Mouse (Mus musculus): ENCODE data around the gene Hist2h2aa2.
"Not testable (repeated sequence)": the region's sequence is repeated elsewhere in the genome, so short reads cannot be mapped to it uniquely, and the experiment has no call there.

Hist2h2aa2 gene

DNA sequence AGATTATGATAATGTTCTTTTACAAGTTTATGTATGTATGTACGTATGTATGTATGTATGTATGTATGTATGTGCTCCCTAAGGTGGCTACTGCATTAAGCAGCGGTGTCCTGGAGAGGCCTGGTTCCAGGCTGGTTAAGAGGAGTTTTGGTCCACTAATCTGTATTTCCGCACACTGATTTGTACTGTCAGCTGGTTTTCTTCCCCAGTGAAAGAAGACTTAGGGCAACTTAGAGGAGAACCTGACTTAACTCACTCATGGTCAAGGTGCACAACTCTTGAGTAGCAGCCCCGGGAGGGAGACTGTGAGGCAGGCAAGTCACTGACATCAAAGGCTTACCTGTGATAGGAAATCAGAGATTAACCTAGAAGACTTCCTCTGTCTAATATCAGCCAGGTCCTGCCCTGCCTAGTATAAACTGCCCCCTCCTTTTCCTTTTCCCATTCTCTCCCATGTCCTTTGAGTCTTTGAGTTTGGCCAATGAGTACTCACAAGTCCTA is 3.2 kb downstream of the Hist2h2aa2 start:
- no peak for DNase-seq (ENCODE audit: low spot score in 2 of 2)

DNA sequence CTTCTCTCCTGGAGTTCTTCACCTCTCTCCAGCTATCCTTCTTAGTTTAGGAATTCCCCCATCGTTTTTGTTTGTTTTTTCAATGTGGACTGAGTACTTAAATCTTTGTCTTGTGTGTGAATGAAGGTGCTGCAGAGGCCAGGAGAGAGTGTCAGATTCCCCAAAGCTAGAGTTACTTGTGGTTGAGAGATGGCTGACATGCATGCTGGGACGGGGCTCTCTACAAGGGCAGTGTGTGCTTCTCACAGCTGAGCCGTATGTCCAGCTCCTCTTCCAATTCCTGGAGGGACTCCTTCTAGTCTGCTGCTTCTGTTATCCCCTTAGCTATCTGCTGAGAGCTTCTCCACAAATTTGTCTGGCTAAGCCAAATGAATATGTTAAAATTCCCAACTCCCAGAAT is 4.2 kb downstream of the Hist2h2aa2 start:
- DNase-seq (ENCODE audit: low spot score in 2 of 2), result no peak

DNA sequence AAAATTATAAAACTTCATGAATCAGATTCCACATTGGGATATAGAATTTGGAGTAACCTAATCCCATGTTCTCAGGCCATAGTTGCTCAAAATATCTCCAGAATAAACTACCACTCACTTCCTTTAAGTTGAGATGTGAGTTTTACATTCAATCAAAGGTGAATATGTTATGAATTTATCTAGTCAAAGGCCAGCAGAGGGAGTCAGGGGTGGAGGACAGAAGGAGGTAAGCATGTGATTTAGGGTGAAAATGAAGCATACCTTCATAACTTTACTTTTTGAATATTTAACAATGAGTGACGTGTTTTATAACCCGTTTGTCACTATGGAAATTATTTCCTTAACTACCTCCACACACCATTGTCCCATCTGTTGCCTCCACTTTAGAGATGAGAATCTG is 5.2 kb downstream of the Hist2h2aa2 start:
- DNase-seq (ENCODE audit: low spot score in 2 of 2), result no peak

GRCm38 (mm10) chr3:96231758-96232120 is 8.3 kb downstream of the Hist2h2aa2 start:
- no peak for DNase-seq (ENCODE audit: low spot score in 2 of 2)

DNA sequence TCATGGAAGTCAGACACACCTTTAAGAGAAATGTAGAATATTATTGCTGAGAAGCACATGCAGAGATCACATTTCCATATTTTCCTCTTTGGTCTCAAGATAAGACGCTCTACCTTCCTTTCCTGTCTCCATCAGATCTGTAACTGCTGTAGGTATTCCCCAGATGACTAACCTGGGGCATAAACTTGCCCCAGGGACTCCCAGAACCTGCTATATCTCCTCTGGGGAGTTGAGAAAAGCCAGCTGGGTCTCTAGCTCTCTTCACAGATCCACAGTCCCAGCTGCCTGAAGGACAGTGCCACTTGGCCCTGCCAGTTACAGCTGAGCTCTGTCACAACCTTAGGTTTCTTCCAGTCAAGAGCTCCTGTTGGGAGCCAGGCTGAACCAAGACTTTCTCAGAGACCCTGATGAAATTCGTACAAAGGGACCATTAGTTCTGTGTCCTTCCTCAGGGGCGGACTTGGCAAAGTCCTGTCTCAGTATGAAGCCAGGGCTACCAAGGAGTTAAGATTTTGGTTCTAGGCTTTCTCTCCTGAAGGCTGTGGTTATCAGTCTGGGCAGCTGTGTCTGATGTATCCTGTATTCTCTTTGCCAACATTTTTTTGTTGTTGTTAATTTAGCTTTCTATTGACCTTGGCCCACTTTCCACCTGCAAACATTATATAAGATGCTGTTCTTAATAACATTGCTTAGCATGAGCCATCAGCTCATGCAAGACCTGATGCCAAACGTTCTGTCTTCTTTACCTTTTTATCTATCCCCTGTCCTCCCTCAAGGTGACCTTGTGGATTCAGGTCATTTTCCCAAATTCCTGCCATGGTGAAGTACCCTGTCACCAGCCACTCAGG is 8.9 kb downstream of the Hist2h2aa2 start:
- DNase-seq (ENCODE audit: low spot score in 2 of 2), result no peak

DNA sequence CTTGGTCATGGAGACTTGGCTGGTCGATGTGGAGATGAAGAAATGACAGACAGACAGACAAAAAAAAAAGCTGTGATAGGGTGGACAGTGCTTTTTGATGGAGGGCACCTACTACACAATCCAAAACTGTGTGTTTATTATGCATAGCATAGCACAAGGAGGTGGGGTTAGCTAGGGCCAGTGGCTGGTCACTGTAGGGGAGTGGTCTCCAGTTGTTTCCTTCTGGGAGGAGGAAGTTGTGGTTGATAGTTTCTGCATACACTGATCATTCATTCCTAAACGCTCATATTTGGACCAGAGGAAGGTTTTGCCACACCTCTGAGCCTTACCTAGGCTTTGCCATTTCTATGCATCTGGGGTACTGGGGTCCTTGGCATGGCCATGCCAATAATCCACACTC is 9.7 kb downstream of the Hist2h2aa2 start:
- DNase-seq (ENCODE audit: low spot score in 2 of 2), result no peak

DNA sequence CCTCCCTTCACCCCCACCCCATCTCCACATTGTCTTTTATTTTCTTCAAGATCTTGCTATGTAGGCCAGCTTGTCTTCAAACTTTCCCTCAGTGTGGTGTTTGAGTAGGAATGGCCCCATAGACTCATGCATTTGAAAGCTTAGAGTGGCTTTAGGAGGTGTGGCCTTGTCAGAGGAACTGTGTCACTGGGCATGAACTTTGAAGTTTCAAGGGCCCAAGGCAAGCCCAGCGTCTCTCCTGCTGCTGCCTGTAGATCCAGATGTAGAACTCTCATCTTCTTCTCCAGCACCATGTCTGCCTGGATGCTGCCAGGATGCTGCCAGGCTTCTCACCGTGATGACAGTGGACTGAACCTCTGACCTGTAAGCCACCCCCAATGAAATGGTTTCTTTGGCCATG is 11.2 kb downstream of the Hist2h2aa2 start:
- no peak for DNase-seq (ENCODE audit: low spot score in 2 of 2)

GRCm38 (mm10) chr3:96226695-96227648 is 13.1 kb downstream of the Hist2h2aa2 start:
- no peak for DNase-seq (ENCODE audit: low spot score in 2 of 2)

DNA sequence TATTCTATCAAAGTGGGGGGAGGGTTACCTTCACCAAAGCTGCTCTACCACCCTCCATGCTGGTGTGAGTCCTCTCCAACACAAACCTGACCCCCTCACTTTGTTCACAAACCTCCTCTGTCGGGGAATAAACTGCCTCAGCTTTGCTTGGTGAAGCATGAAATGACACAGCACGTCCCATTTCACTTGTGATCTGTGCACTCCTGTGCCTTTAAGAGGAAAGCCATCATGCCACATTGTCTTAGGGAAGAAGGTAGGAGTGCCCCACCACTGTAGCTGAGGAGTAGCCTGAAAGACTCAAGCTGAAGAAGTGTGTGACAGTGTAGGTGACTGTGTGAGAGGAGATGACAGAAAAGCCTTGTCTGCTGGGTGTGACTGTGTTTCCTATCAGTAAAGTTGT is 14.7 kb downstream of the Hist2h2aa2 start:
- no peak for DNase-seq (ENCODE audit: low spot score in 2 of 2)

DNA sequence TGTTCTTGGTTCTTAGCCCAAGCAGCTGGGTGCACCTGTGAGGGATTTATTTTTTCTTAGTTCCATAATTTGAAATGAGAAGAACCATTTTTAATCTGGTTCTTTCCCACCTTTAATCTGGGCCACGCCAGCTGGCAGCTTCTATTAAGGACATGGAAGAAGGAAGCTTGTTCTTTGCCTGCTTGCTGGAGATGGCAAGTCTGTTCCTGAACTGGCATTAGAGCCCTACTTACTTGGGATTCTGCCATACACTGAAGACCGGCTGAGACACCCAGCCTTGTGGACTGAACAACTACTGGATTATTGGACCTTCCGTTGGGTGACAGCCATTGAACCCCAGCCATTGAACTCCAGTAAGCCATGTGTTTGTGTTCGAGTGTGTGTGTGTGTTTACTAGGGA is 17.3 kb downstream of the Hist2h2aa2 start:
- no peak for DNase-seq (ENCODE audit: low spot score in 2 of 2)

GRCm38 (mm10) chr3:96221640-96222038 is 18.4 kb downstream of the Hist2h2aa2 start:
- DNase-seq (ENCODE audit: low spot score in 2 of 2), result peak; percentile 20 to 38

GRCm38 (mm10) chr3:96220765-96221639 is 19.1 kb downstream of the Hist2h2aa2 start, which contains the start of the genes Hist2h2ac and Hist2h2be:
Hist2h2ac (minus strand) TSS chr3:96220880.
Hist2h2be (plus strand) TSS chr3:96221119.
- DNase-seq (ENCODE audit: low spot score in 2 of 2), result peak; percentile 91

DNA sequence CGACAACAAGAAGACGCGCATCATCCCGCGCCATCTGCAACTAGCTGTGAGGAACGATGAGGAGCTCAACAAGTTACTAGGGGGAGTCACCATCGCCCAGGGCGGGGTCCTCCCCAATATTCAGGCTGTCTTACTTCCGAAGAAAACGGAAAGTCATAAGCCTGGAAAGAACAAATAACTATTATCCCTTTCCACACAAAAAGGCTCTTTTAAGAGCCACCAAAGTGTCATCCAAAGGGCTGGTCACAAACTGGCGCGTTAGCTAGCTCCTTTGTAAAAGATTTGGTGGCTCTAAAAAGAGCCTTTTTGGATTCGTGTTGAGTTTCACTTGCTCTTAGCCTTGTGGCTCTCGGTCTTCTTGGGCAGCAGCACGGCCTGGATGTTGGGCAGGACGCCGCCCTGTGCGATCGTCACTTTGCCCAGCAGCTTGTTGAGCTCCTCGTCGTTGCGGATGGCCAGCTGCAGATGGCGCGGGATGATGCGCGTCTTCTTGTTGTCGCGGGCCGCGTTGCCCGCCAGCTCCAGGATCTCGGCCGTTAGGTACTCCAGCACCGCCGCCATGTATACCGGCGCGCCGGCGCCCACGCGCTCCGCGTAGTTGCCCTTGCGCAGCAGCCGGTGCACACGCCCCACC is 19.8 kb downstream of the Hist2h2aa2 start:
- not testable (repeated sequence) for DNase-seq (ENCODE audit: low spot score in 2 of 2)

- peak; percentile 68 to 73 for DNase-seq (ENCODE audit: low spot score in 2 of 2)
These were observed 20.4 kb downstream of the Hist2h2aa2 start, which contains the start of the genes Bola1 and Hist2h2ab for GRCm38 (mm10) chr3:96219661-96220130. Bola1 (minus strand) TSS chr3:96219709. Hist2h2ab (plus strand) TSS chr3:96219865.

GRCm38 (mm10) chr3:96219191-96219641 is 20.9 kb downstream of the Hist2h2aa2 start:
- peak; percentile 36 to 46 for DNase-seq (ENCODE audit: low spot score in 2 of 2)

- DNase-seq (ENCODE audit: low spot score in 2 of 2), result no peak
These were observed 30.8 kb downstream of the Hist2h2aa2 start for GRCm38 (mm10) chr3:96209242-96209641.

GRCm38 (mm10) chr3:96207819-96208218 is 32.3 kb downstream of the Hist2h2aa2 start:
- no peak for DNase-seq (ENCODE audit: low spot score in 2 of 2)

DNA sequence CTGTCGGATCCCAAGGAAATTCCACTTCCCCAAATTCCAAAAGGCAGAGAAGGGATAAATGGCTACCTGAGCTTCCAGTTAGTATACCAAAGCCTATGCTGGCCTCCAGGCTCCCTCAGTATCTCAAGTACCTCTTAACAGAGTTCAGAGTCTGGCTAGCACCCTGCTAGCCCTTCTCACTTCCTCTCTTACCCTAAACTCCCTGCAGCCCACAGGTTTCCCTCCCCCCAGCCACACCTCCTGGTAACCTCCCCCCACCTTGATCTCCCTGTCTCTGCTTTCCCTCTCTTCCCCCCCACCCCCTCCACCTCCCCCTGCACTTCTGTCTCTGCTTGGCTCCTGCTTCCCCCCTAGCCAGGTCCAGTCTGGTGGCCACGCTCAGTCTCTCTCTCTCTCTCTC is 40.3 kb downstream of the Hist2h2aa2 start:
- no peak for DNase-seq (ENCODE audit: low spot score in 2 of 2)

DNA sequence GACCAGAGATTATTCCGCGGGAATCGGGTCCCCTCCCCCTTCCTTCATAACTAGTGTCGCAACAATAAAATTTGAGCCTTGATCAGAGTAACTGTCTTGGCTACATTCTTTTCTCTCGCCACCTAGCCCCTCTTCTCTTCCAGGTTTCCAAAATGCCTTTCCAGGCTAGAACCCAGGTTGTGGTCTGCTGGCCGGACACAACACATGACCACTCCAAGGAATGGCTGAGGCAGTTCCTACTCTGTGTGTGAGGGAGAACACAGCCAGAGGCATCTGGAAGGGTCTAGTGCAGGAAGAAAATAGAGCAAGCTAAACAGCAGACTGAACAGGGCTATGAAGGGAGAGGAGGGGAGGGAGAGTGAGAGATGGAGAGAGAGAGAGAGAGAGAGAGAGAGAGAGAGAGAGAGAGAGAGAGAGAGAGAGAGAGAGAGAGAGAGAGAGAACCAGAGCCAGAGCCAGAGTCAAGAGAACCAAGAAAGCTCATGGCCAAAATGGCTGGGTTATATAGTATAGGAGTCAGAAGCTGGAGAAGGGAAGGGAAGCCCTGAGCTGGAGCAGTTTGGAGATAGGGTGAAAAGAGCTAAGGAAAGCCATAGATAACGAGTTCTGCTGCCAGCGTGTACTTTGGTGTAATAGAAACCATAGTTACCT is 41.4 kb downstream of the Hist2h2aa2 start:
- DNase-seq (ENCODE audit: low spot score in 2 of 2), result not testable (repeated sequence)

GRCm38 (mm10) chr3:96198181-96198580 is 41.9 kb downstream of the Hist2h2aa2 start:
- peak; percentile 41 to 50 for DNase-seq (ENCODE audit: low spot score in 2 of 2)
